Mouse (Mus musculus) megakaryocyte, embryonic 14.5 days (primary cell): ENCODE measurements around the gene Mrm1.

Experiments
- FLI1 ChIP-seq: IDR thresholded peaks from 2 replicates; pipeline ENCODE4 v1.6.1; 2012; ENCODE audit warnings: low read length, inconsistent platforms, mixed read lengths
- GATA1 ChIP-seq: IDR thresholded peaks from 3 replicates; pipeline ENCODE4 v1.6.1; 2012; ENCODE audit warnings: mixed read lengths, low read length, inconsistent platforms, borderline replicate concordance

GRCm38 (mm10) chr11:84839330-84839729 is 20.0 kb upstream of the Mrm1 start:
- TF ChIP-seq GATA1 (no peak), FLI1 (no peak)
